Mouse (Mus musculus) cerebellum, postnatal 14 days (tissue): ENCODE data around the gene Cyp26c1.

Experiments
- DNase-seq, 2 experiments: peaks; one replicate each; pipeline ENCODE4 v3.0.0; 2021; ENCODE audit warnings: mixed read lengths in 2 of 2

Gene Cyp26c1

GRCm38 (mm10) chr19:37685281-37685680 lies at the start of gene Cyp26c1:
Gene Cyp26c1 (plus strand): TSS chr19:37685581.
- no peak for DNase-seq

- peak in 1 of 2 experiments; percentile 10 for DNase-seq
These were observed 37.4 kb upstream of the Cyp26c1 start for GRCm38 (mm10) chr19:37647994-37648393.

GRCm38 (mm10) chr19:37650526-37650925 lies 34.9 kb upstream of the Cyp26c1 start:
- no peak for DNase-seq

GRCm38 (mm10) chr19:37654012-37654411 lies 31.4 kb upstream of the Cyp26c1 start:
- no peak for DNase-seq

- DNase-seq = no peak
These were observed 28.9 kb upstream of the Cyp26c1 start for GRCm38 (mm10) chr19:37656441-37656840.

- no peak for DNase-seq
These were observed 20.1 kb upstream of the Cyp26c1 start for GRCm38 (mm10) chr19:37665256-37665655.

GRCm38 (mm10) chr19:37667855-37668594 lies 17.4 kb upstream of the Cyp26c1 start:
- DNase-seq = no peak

DNA sequence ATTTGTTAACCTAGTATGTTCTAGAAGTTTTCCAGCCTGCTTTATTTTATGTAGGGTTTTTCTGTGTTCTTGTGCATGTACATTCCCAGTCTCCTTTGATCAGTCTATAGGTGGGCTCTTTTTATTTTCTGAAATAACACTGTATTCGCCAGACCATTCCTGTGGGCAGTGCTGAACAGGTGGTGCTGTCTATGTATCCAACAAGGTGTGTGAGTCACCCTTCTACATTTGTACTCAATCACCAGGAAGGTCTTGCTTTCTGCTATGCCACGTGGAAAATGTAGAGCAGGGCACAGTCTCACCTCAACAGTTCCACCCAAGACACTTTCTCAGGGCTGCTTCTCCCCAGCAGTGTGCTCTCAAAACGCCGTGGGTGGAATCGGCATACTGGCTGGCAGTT lies 16.7 kb upstream of the Cyp26c1 start:
- DNase-seq = no peak

GRCm38 (mm10) chr19:37669486-37669885 lies 15.9 kb upstream of the Cyp26c1 start:
- DNase-seq = no peak

GRCm38 (mm10) chr19:37673393-37673792 lies 12.0 kb upstream of the Cyp26c1 start:
- no peak for DNase-seq

DNA sequence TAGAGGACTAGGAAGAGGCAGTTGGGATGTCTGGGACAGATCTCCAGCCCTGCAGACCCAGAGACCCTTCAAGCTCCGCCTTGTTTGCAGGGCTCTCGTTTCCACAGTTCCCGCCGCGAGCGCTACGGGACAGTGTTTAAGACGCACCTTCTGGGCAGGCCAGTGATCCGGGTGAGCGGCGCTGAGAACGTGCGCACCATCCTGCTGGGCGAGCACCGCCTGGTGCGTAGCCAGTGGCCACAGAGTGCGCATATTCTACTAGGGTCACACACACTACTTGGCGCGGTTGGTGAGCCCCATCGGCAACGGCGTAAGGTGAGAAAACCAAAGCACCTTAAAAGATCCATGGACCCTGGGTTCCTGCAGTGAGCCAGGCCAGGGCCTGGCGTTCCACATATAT lies 966 bp downstream of the Cyp26c1 start:
- no peak for DNase-seq

GRCm38 (mm10) chr19:37686941-37687850 lies 1.8 kb downstream of the Cyp26c1 start:
- DNase-seq = peak in 1 of 2 experiments; percentile 42

GRCm38 (mm10) chr19:37689478-37689877 lies 4.1 kb downstream of the Cyp26c1 start:
- no peak for DNase-seq

DNA sequence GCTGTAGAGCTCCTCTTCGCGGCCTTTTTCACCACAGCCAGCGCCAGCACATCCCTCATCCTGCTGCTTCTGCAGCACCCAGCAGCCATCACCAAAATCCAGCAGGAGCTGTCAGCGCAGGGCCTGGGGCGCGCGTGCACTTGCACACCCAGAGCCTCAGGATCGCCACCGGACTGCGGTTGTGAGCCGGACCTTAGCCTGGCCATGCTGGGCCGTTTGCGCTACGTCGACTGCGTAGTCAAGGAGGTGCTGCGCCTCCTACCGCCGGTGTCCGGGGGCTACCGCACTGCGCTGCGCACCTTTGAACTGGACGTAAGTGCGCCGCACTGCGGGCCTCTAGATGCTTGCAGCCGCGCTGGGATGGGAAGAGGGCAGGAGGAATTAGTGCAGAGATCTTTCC lies 5.3 kb downstream of the Cyp26c1 start:
- DNase-seq = peak in 1 of 2 experiments; percentile 42

- no peak for DNase-seq
These were observed 7.5 kb downstream of the Cyp26c1 start for GRCm38 (mm10) chr19:37692879-37693278.

- DNase-seq = no peak
These were observed 9.8 kb downstream of the Cyp26c1 start for GRCm38 (mm10) chr19:37695146-37695545.

DNA sequence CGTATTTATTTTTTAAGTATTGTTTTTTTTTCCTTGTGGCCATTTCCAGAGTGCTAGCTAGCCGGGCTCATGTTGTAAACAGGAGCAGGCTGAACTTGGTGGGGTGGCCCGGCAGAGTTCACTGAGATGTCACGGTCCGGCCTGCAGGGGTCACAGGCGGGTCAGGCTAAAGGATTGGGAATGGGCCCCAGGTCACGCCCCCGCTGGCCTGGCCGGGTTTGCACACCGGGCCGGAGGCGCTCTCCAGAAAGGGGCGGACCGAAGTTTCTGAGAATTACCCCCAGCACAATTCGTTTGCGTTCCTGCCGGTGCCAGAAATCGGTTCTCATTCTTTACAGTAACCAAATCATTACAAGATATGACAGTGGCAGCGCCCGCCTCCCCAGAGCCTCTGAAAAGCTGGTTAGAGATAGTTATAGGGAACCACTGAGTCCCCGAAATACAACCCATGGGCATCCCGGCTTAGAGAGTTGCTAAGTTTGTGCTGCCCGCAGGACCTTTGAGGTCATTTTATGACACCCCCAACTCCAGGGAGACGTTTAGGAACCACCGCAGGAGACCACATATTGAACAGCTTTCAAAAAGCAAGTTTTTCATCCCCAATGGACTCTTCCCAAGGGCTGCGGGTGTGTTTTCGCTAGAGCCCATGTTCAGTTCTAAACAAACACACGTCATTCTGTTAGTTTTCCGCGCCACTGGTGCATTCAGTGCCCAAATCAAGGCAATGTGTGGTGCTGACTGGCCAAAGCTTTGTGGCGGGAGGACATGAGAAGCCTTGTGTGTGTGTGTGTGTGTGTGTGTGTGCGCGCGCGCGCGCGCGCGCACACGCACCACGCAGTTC lies 10.6 kb downstream of the Cyp26c1 start:
- DNase-seq = no peak

DNA sequence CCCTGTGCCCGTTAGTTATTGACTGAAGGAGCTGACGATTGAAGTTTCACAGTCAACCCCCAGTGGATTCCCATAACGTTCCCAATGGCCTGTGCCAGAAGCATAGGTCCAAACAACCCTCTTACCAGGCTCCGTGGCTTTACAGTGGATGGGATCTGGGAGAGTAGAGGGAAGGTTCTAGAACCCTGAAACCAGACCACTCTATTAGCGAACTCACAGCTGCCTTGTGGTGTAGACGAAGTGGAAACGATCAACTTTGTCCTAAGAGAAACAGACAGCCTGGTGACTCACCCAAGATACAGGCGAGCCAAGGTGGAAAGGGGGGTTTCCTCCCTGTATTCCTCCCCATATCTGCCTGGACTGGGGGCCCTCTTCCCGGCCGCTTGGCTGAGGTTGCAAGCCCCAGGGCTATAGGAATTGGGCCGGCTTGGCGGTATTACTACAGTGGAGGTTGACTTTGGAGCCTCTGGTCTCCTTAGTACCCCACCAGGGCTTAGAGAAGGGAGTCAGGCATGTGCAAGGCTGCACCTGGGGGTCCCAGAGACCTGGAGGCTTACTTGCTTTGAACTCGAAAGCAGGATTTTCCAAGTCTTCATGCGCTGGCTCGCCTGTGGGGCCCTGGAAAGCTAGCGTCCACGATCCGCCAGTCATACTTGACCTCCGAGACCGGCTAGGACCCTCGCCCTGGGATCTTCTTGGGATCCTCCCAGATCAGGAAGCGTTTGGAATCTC lies 11.4 kb downstream of the Cyp26c1 start:
- no peak for DNase-seq

GRCm38 (mm10) chr19:37697335-37697636 lies 11.9 kb downstream of the Cyp26c1 start:
- no peak for DNase-seq

- no peak for DNase-seq
These were observed 12.4 kb downstream of the Cyp26c1 start, which contains the start of gene Cyp26a1 for GRCm38 (mm10) chr19:37697651-37698272. Gene Cyp26a1 (plus strand): TSS chr19:37697798.

- no peak for DNase-seq
These were observed 13.1 kb downstream of the Cyp26c1 start for GRCm38 (mm10) chr19:37698273-37699160.
